Mouse (Mus musculus) cerebellum, adult 18-20 months (tissue): ENCODE measurements around the gene Ubqln2.

Source experiments
- DNase-seq, 2 experiments: peaks; one replicate each; pipeline ENCODE4 v3.0.0; 2021

The Ubqln2 gene

DNA sequence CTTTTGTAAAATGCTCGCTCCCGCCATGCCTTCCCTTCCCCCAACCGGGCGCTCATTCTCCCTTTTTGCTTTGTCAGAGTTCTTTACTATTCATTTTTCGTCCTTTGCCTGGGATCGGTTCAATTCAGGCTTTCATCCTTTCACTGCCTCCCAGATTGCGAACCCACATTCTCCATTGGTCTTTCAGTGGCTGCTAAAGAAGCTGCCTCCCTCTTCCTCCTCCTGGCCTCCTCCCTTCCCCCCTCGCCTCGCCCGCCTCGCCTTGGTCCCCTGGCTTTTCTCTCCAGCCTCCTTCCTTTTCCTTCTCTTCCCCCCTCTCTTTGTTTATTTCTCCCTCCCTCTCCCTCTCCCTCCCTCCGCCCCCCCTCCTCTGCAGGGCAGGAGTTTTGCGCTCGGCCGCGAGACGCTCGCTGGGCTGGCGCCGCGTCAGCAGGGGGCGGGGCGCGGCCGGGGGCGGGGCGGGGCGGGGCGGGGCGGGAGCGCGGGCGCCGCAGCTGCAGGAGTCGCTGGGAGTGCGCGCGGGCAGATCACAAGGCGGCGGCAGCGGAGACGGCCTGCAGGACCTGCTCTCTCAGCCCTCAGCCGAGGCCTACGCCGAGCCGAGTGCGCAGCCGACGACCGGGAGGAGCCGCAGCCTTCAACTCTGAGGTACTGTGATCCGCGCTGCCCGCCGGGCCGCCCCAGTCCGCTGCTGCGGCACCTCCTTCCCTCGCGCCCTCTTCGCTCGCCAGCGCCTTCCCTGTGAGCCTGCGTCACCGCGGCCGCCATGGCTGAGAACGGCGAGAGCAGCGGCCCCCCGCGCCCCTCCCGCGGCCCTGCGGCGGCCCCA, at the start of gene Ubqln2:
Ubqln2 (plus strand) TSS at position 540 of the 829 bp plus-strand sequence.
- peak; percentile 83 to 86 for DNase-seq

DNA sequence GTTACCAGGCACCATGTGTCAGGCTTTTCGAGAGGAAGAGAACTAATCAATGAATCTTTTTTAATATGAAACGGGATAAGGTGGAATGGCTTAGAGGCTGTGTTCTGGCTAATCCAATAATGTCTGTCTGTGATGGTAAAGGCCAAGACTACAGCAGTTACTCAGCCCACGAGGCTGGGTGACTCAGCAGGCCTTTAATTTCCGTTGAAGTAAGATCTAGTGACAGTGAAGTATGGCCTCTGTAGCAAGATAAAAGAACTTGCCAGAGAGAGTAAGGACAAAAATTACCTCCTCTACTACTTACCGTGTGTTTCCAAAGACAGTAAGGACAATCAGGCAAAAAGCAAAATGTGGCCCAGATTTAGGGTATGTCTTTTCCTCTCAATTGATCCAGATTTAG, 46.1 kb upstream of the Ubqln2 start:
- no peak for DNase-seq

DNA sequence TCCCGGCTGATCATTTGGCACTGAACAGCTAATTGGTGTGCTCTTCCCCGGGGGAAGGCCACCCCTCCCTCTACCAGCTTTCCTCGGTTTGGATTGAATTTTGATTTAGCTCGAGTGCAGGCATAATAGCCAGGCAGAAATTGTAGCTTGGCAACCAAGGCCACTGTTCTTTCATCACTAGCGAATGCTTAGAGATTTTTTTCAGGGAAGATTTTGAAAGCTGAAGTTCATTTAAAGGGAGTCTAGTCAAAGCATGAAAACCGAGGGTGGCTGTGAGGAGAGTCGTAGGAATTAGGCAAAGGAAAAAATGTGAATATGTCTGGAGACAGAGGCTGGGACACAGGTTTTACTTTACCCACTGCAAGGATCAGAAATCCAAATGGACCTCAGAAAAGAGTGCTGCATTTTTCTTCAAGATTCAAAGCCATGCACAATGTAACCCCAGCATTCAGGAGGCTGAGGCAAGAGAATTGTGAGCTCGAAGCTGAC, 21.2 kb upstream of the Ubqln2 start:
- DNase-seq: no peak

DNA sequence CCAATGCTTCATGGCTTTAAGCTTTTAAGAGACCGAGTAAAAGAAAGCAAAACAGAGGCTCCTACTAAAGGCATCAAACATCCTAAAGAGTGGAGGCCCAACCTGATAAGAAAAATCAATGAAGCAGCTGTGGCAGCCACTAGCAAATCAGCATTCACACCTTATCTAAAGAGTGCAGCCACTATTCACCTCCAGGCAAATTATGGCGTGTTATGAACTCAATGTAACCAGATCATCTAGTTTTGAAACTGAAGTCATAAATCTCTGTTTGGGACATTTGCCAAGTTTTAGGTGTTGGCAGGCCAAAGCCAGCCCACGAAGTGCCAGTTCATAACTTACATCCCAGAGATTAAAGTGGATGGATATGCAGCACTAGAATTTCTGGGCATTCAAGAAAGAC, 5.7 kb upstream of the Ubqln2 start:
- DNase-seq: no peak

DNA sequence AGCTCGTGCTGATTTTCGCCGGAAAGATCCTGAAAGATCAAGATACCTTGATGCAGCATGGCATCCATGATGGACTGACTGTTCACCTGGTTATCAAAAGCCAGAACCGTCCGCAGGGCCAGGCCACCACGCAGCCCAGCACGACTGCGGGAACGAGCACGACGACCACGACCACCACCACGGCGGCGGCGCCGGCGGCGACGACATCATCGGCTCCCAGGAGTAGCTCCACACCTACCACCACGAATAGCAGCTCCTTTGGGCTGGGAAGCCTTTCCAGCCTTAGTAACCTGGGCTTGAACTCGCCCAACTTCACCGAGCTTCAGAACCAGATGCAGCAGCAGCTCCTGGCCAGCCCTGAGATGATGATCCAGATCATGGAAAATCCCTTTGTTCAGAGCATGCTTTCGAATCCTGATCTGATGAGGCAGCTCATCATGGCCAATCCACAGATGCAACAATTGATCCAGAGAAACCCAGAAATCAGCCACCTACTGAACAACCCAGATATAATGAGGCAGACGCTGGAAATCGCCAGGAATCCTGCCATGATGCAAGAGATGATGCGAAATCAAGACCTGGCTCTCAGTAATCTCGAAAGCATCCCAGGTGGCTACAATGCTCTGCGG, 752 bp downstream of the Ubqln2 start:
- DNase-seq: peak; percentile 16 to 49

DNA sequence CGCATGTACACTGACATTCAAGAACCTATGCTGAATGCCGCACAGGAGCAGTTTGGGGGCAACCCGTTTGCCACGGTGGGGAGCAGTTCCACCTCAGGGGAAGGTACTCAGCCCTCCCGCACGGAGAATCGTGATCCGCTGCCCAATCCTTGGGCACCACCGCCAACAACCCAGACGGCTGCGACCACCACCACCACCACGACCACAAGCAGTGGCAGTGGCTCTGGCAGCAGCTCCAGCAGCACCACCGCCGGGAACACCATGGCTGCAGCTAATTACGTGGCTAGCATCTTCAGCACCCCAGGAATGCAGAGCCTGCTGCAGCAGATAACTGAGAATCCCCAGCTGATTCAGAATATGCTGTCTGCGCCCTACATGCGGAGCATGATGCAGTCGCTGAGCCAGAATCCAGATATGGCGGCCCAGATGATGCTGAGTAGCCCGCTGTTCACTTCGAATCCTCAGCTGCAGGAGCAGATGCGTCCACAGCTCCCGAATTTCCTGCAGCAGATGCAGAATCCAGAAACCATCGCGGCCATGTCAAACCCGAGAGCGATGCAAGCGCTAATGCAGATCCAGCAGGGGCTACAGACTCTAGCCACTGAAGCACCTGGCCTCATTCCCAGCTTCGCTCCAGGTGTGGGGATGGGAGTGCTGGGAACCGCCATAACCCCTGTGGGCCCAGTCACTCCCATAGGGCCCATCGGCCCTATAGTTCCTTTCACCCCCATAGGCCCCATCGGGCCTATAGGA, 1.4 kb downstream of the Ubqln2 start:
- peak; percentile 23 to 42 for DNase-seq

DNA sequence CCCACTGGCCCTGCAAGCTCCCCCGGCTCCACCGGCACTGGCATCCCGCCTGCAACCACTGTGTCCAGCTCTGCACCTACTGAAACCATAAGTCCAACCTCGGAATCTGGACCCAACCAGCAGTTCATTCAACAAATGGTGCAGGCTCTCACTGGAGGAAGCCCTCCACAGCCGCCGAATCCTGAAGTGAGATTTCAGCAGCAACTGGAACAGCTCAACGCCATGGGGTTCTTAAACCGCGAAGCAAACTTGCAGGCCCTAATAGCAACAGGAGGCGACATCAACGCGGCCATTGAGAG, 2.0 kb downstream of the Ubqln2 start:
- no peak for DNase-seq

DNA sequence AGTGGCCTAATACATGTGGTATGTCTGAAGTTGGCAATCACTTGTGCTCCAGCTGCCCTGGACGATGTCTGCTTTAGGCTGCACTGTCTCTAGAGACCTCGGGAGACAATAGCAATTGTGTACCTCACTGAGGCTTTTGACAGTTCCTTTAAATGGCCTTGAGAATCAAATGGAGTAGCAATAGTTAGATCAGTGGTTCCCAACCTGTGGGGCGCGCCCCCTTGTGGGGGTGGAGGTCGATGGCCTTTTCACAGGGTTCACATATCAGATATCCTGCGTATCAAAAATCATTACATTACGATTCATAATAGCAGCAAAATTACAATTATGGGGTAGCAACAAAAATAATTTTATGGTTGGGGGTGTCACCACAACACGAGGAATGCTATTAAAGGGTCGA, 7.9 kb downstream of the Ubqln2 start:
- DNase-seq: peak; percentile 22 to 23

DNA sequence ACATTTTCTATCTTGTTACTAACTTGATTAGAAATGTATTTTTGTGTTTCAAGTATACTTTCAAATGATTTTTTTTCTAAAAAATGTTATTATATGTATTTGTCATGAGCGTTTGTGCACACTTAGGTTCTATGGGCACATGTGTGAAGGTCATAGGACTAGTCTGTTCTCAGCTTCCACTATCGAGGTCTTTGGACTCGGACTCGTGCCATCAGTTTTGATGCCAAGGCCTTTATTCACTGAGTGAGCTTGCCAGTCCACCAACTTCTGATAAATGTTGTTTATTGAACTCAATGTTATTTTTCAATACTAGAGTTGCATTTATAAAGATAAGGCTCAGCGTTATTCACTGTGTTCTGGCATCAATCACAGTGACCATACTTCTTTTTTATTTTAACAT, 17.5 kb downstream of the Ubqln2 start:
- no peak for DNase-seq

DNA sequence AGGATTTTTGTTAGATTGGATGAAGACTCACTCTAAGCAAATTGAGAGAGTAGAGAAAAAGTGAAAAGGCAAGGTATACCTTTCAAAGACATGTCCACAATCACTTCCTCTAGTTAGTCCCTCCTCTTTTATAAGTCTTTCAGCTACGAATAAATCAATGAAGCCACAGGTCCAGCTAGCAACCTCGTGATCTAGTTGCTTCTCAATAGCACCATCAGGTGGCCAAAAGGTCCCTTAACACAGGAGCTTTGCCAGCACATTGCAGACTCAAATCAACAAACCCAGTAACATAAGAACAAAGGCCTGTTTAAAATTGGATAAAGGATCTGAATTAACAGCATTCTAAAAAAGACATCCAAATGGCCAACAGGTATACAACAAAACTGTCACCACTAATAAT, 30.4 kb downstream of the Ubqln2 start:
- DNase-seq: peak; percentile 13 to 35
